Mouse (Mus musculus): ENCODE results near the gene Ctdsp1. TPM values are rescaled to one million over a fixed set of nuclear protein-coding genes. Genes with fewer than 3 reads are reported as not detected.

Gene Ctdsp1
- polyA plus RNA-seq, 1 experiment from 2014 or later = 86.0 TPM

- Histone ChIP-seq H3K4me3 (ENCODE audit: low read length) (no peak overlapping the region), H3K4me1 (ENCODE audit: control insufficient read depth, insufficient read depth, low read length) (0 out of 2 replicates have a peak, but pooled peaks cover 2% of the 10 kb centered on the region), H3K27ac (ENCODE audit: low read depth, low read length) (no peak overlapping the region), H3K27me3 (ENCODE audit: control insufficient read depth, insufficient read depth, low read length) (no peaks in the 10 kb centered on the region), H3K9me3 (ENCODE audit: control insufficient read depth, low read length) (no peaks in the 10 kb centered on the region), H3K4me2 (replicated peaks; ENCODE audit: low read depth, low read length) (no peak overlapping the region), H3K9ac (ENCODE audit: low read depth, low read length) (no peak overlapping the region), H3K36me3 (ENCODE audit: control insufficient read depth, insufficient read depth, low read length) (no peaks in the 10 kb centered on the region)
- WGBS = 79% methylated on average over 4 of the region's 4 CpGs
- no peak for ATAC-seq (ENCODE audit: low FRiP score, low TSS enrichment)
Measured at GRCm38 (mm10) chr1:74373372-74373771, 17.9 kb upstream of the Ctdsp1 start.

- H3K36me3 ChIP-seq (ENCODE audit: control insufficient read depth, insufficient read depth, low read length) = no peaks in the 10 kb centered on the region
- WGBS = 64% methylated on average over 8 of the region's 8 CpGs
- 0 out of 2 replicates have a peak, but pooled peaks cover 2% of the 10 kb centered on the region for H3K4me1 ChIP-seq (ENCODE audit: control insufficient read depth, insufficient read depth, low read length)
- no peaks in the 10 kb centered on the region for H3K9me3 ChIP-seq (ENCODE audit: control insufficient read depth, low read length)
- H3K27me3 ChIP-seq (ENCODE audit: control insufficient read depth, insufficient read depth, low read length) = no peaks in the 10 kb centered on the region
- no peak within 1 kb of the TSS for H3K4me3 ChIP-seq (ENCODE audit: low read length)
- no peak within 1 kb of the TSS for H3K4me2 ChIP-seq (replicated peaks; ENCODE audit: low read depth, low read length)
- H3K9ac ChIP-seq (ENCODE audit: low read depth, low read length) = no peak within 1 kb of the TSS
- no peak for ATAC-seq (ENCODE audit: low FRiP score, low TSS enrichment)
- H3K27ac ChIP-seq (ENCODE audit: low read depth, low read length) = no peak within 1 kb of the TSS
Measured at GRCm38 (mm10) chr1:74374980-74375379, 16.3 kb upstream of the Ctdsp1 start, which contains the start of gene Slc11a1. Gene Slc11a1 (plus strand): TSS chr1:74375195.

GRCm38 (mm10) chr1:74375561-74375960, 15.7 kb upstream of the Ctdsp1 start:
- Histone ChIP-seq H3K27ac (ENCODE audit: low read depth, low read length) (no peak overlapping the region), H3K4me2 (replicated peaks; ENCODE audit: low read depth, low read length) (no peak overlapping the region), H3K4me3 (ENCODE audit: low read length) (no peak overlapping the region), H3K36me3 (ENCODE audit: control insufficient read depth, insufficient read depth, low read length) (no peaks in the 10 kb centered on the region), H3K9ac (ENCODE audit: low read depth, low read length) (no peak overlapping the region), H3K4me1 (ENCODE audit: control insufficient read depth, insufficient read depth, low read length) (0 out of 2 replicates have a peak, but pooled peaks cover 2% of the 10 kb centered on the region), H3K27me3 (ENCODE audit: control insufficient read depth, insufficient read depth, low read length) (no peaks in the 10 kb centered on the region), H3K9me3 (ENCODE audit: control insufficient read depth, low read length) (no peaks in the 10 kb centered on the region)
- 71% methylated on average over 10 of the region's 10 CpGs for WGBS
- no peak for ATAC-seq (ENCODE audit: low FRiP score, low TSS enrichment)

- Histone ChIP-seq H3K27ac (ENCODE audit: low read depth, low read length) (no peak overlapping the region), H3K4me3 (ENCODE audit: low read length) (no peak overlapping the region), H3K9me3 (ENCODE audit: control insufficient read depth, low read length) (no peaks in the 10 kb centered on the region), H3K4me1 (ENCODE audit: control insufficient read depth, insufficient read depth, low read length) (0 out of 2 replicates have a peak, but pooled peaks cover 2% of the 10 kb centered on the region), H3K27me3 (ENCODE audit: control insufficient read depth, insufficient read depth, low read length) (no peaks in the 10 kb centered on the region), H3K4me2 (replicated peaks; ENCODE audit: low read depth, low read length) (no peak overlapping the region), H3K9ac (ENCODE audit: low read depth, low read length) (no peak overlapping the region), H3K36me3 (ENCODE audit: control insufficient read depth, insufficient read depth, low read length) (no peaks in the 10 kb centered on the region)
- 72% methylated on average over 4 of the region's 4 CpGs for WGBS
- ATAC-seq (ENCODE audit: low FRiP score, low TSS enrichment) = no peak
Measured at GRCm38 (mm10) chr1:74376396-74376795, 14.9 kb upstream of the Ctdsp1 start.

- Histone ChIP-seq H3K9ac (ENCODE audit: low read depth, low read length) (no peak overlapping the region), H3K4me3 (ENCODE audit: low read length) (no peak overlapping the region), H3K4me2 (replicated peaks; ENCODE audit: low read depth, low read length) (no peak overlapping the region), H3K36me3 (ENCODE audit: control insufficient read depth, insufficient read depth, low read length) (no peaks in the 10 kb centered on the region), H3K9me3 (ENCODE audit: control insufficient read depth, low read length) (no peaks in the 10 kb centered on the region), H3K27ac (ENCODE audit: low read depth, low read length) (no peak overlapping the region), H3K4me1 (ENCODE audit: control insufficient read depth, insufficient read depth, low read length) (0 out of 2 replicates have a peak, but pooled peaks cover 2% of the 10 kb centered on the region), H3K27me3 (ENCODE audit: control insufficient read depth, insufficient read depth, low read length) (no peaks in the 10 kb centered on the region)
- WGBS = 90% methylated on average over 7 of the region's 7 CpGs
- no peak for ATAC-seq (ENCODE audit: low FRiP score, low TSS enrichment)
Measured at GRCm38 (mm10) chr1:74379058-74379504, 12.2 kb upstream of the Ctdsp1 start.

GRCm38 (mm10) chr1:74380484-74380883, 10.8 kb upstream of the Ctdsp1 start:
- WGBS = 82% methylated on average over 5 of the region's 5 CpGs

GRCm38 (mm10) chr1:74381588-74382021, 9.7 kb upstream of the Ctdsp1 start:
- Histone ChIP-seq H3K4me2 (replicated peaks; ENCODE audit: low read depth, low read length) (no peak overlapping the region), H3K36me3 (ENCODE audit: control insufficient read depth, insufficient read depth, low read length) (no peaks in the 10 kb centered on the region), H3K4me3 (ENCODE audit: low read length) (no peak overlapping the region), H3K9ac (ENCODE audit: low read depth, low read length) (no peak overlapping the region), H3K4me1 (ENCODE audit: control insufficient read depth, insufficient read depth, low read length) (no peaks in the 10 kb centered on the region), H3K27ac (ENCODE audit: low read depth, low read length) (no peak overlapping the region), H3K27me3 (ENCODE audit: control insufficient read depth, insufficient read depth, low read length) (no peaks in the 10 kb centered on the region), H3K9me3 (ENCODE audit: control insufficient read depth, low read length) (no peaks in the 10 kb centered on the region)
- WGBS = 92% methylated on average over 10 of the region's 10 CpGs
- ATAC-seq (ENCODE audit: low FRiP score, low TSS enrichment) = no peak

More at GRCm38 (mm10) chr1:74380484-74380883, 10.8 kb upstream of the Ctdsp1 start:
- no peaks in the 10 kb centered on the region for H3K27me3 ChIP-seq (ENCODE audit: control insufficient read depth, insufficient read depth, low read length)
- H3K36me3 ChIP-seq (ENCODE audit: control insufficient read depth, insufficient read depth, low read length) = no peaks in the 10 kb centered on the region
- no peak overlapping the region for H3K4me3 ChIP-seq (ENCODE audit: low read length)
- 0 out of 2 replicates have a peak, but pooled peaks cover 2% of the 10 kb centered on the region for H3K4me1 ChIP-seq (ENCODE audit: control insufficient read depth, insufficient read depth, low read length)
- H3K4me2 ChIP-seq (replicated peaks; ENCODE audit: low read depth, low read length) = no peak overlapping the region
- H3K9ac ChIP-seq (ENCODE audit: low read depth, low read length) = no peak overlapping the region
- H3K27ac ChIP-seq (ENCODE audit: low read depth, low read length) = no peak overlapping the region
- ATAC-seq (ENCODE audit: low FRiP score, low TSS enrichment) = no peak
- H3K9me3 ChIP-seq (ENCODE audit: control insufficient read depth, low read length) = no peaks in the 10 kb centered on the region

GRCm38 (mm10) chr1:74383385-74383784, 7.9 kb upstream of the Ctdsp1 start:
- H3K4me2 ChIP-seq (replicated peaks; ENCODE audit: low read depth, low read length) = no peak overlapping the region
- WGBS = 83% methylated on average over 13 of the region's 13 CpGs
- H3K27me3 ChIP-seq (ENCODE audit: control insufficient read depth, insufficient read depth, low read length) = no peaks in the 10 kb centered on the region

GRCm38 (mm10) chr1:74384525-74384924, 6.8 kb upstream of the Ctdsp1 start:
- H3K9me3 ChIP-seq (ENCODE audit: control insufficient read depth, low read length) = no peaks in the 10 kb centered on the region
- no peaks in the 10 kb centered on the region for H3K36me3 ChIP-seq (ENCODE audit: control insufficient read depth, insufficient read depth, low read length)
- H3K4me3 ChIP-seq (ENCODE audit: low read length) = no peak overlapping the region
- 84% methylated on average over 8 of the region's 8 CpGs for WGBS
- no peak overlapping the region for H3K27ac ChIP-seq (ENCODE audit: low read depth, low read length)
- no peak for ATAC-seq (ENCODE audit: low FRiP score, low TSS enrichment)
- no peaks in the 10 kb centered on the region for H3K27me3 ChIP-seq (ENCODE audit: control insufficient read depth, insufficient read depth, low read length)
- no peak overlapping the region for H3K4me2 ChIP-seq (replicated peaks; ENCODE audit: low read depth, low read length)
- no peak overlapping the region for H3K9ac ChIP-seq (ENCODE audit: low read depth, low read length)
- H3K4me1 ChIP-seq (ENCODE audit: control insufficient read depth, insufficient read depth, low read length) = peaks cover under 1% of the 10 kb centered on the region

More at GRCm38 (mm10) chr1:74383385-74383784, 7.9 kb upstream of the Ctdsp1 start:
- H3K9me3 ChIP-seq (ENCODE audit: control insufficient read depth, low read length) = no peaks in the 10 kb centered on the region
- H3K36me3 ChIP-seq (ENCODE audit: control insufficient read depth, insufficient read depth, low read length) = no peaks in the 10 kb centered on the region
- no peaks in the 10 kb centered on the region for H3K4me1 ChIP-seq (ENCODE audit: control insufficient read depth, insufficient read depth, low read length)
- H3K4me3 ChIP-seq (ENCODE audit: low read length) = no peak overlapping the region
- H3K27ac ChIP-seq (ENCODE audit: low read depth, low read length) = no peak overlapping the region
- no peak overlapping the region for H3K9ac ChIP-seq (ENCODE audit: low read depth, low read length)
- ATAC-seq (ENCODE audit: low FRiP score, low TSS enrichment) = no peak

All from kidney, embryonic 14.5 days (tissue).